Mouse (Mus musculus): ENCODE data around the gene Cd274. TPM values are rescaled to one million over a fixed set of nuclear protein-coding genes. Genes with fewer than 3 reads are reported as not detected.

Cd274 gene
- 6.6 TPM for polyA plus RNA-seq (2014; fragmentation: Illumina TruSeq; extraction: RNeasy Lipid Tissue Mini Kit (QIAGEN cat#74804); ENCODE audit: low read depth, low replicate concordance)

GRCm38 (mm10) chr19:29366969-29367622 is at the start of gene Cd274, which contains the start of gene Plgrkt:
Gene Cd274 (plus strand): TSS chr19:29367455.
Gene Plgrkt (minus strand): TSS chr19:29367390.

GRCm38 (mm10) chr19:29325053-29325851 is 42.0 kb upstream of the Cd274 start, which contains the start of gene Insl6:
Gene Insl6 (minus strand): TSS chr19:29325356.

DNA sequence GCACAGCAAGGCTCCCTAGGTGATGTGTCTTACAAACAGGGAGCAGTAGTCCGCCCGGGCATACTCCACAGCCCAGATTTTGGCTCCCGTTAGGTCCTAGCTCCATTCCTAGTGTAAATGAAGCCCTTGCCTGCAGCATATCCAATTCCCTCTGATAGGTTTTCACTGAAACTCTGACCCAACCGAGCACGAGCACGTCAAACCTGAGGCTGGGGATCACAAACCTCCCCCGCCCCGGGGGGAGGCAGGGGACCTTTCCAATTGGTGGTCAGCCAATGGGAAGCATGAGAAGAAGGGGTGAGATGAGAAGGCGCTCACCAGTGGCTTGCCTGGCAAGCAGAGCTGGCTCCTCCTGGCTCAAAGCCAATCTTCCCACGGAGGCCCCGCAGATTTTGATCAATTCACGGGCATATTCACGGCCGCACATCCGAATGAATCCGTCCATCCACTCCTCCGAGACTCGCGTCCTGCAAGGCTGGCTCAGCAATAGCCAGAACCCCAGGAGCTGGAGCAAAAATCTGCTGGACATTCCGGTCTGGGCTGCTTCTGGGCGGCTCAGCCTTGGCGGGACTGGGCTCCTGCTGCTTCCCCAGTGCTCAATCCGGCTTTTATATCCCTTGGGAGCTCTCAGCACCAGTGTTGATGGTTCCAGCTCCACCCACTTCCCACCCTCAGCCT is 33.0 kb upstream of the Cd274 start, which contains the start of gene Rln1:
Gene Rln1 (minus strand): TSS at position 603 of the 678 bp plus-strand sequence.

GRCm38 (mm10) chr19:29410619-29411018 is 43.4 kb downstream of the Cd274 start, which contains the start of gene Pdcd1lg2:
Gene Pdcd1lg2 (plus strand): TSS chr19:29410919.

Other genes starting within 250 kb of the Cd274 start
- 26.7 TPM for gene Jak2, start 115.6 kb upstream of the Cd274 start, polyA plus RNA-seq (2014; fragmentation: Illumina TruSeq; extraction: RNeasy Lipid Tissue Mini Kit (QIAGEN cat#74804); ENCODE audit: low read depth, low replicate concordance)
- gene Insl6, start 42.1 kb upstream of the Cd274 start, polyA plus RNA-seq (2014; fragmentation: Illumina TruSeq; extraction: RNeasy Lipid Tissue Mini Kit (QIAGEN cat#74804); ENCODE audit: low read depth, low replicate concordance): 26.4 TPM
- gene Rln1, start 32.8 kb upstream of the Cd274 start, polyA plus RNA-seq (2014; fragmentation: Illumina TruSeq; extraction: RNeasy Lipid Tissue Mini Kit (QIAGEN cat#74804); ENCODE audit: low read depth, low replicate concordance): not detected
- 82.8 TPM for gene Plgrkt, start 65 bp upstream of the Cd274 start, polyA plus RNA-seq (2014; fragmentation: Illumina TruSeq; extraction: RNeasy Lipid Tissue Mini Kit (QIAGEN cat#74804); ENCODE audit: low read depth, low replicate concordance)
- gene Pdcd1lg2, start 43.5 kb downstream of the Cd274 start, polyA plus RNA-seq (2014; fragmentation: Illumina TruSeq; extraction: RNeasy Lipid Tissue Mini Kit (QIAGEN cat#74804); ENCODE audit: low read depth, low replicate concordance): not detected
- 14.6 TPM for gene Ric1, start 154.8 kb downstream of the Cd274 start, polyA plus RNA-seq (2014; fragmentation: Illumina TruSeq; extraction: RNeasy Lipid Tissue Mini Kit (QIAGEN cat#74804); ENCODE audit: low read depth, low replicate concordance)